Mouse (Mus musculus): ENCODE measurements around the gene Acmsd. TPM values are rescaled to one million over a fixed set of nuclear protein-coding genes. Genes with fewer than 3 reads are reported as not detected.

Gene Acmsd
- polyA plus RNA-seq, 1 experiment from 2014 or later = 8.5 TPM

DNA sequence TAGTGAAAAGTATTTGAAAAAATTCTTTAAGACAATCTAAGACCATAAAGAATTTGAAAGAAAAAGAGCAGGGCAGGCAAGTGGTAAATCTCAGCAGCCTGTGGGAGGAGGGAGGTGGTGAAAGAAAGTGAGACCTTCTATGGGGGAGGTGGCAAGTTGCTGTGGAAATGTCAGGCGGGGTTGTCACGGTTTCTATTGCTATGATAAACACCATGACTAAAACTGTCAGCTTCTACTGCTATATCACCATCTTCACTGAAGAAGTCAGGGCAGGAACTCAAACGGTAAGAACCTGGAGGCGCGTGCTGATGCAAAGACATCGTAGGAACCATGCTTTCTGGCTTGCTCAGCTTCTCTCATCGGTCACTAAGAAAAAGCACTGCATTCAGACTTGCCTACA lies 83.7 kb downstream of the Acmsd start:
- no peak overlapping the region for H3K9ac ChIP-seq
- no peak overlapping the region for H3K4me2 ChIP-seq
- no peak for ATAC-seq
- no peaks in the 10 kb centered on the region for H3K9me3 ChIP-seq (replicated peaks)
- 61% methylated on average over 7 of the region's 7 CpGs for WGBS (ENCODE audit: insufficient replicate concordance)
- H3K36me3 ChIP-seq = no peaks in the 10 kb centered on the region; the same call in 1 of the 2 replicates
- no peaks in the 10 kb centered on the region; the same call in 1 of the 2 replicates for H3K4me1 ChIP-seq
- H3K4me3 ChIP-seq = no peak overlapping the region
- H3K27ac ChIP-seq = no peak overlapping the region
- H3K27me3 ChIP-seq (replicated peaks) = no peaks in the 10 kb centered on the region

DNA sequence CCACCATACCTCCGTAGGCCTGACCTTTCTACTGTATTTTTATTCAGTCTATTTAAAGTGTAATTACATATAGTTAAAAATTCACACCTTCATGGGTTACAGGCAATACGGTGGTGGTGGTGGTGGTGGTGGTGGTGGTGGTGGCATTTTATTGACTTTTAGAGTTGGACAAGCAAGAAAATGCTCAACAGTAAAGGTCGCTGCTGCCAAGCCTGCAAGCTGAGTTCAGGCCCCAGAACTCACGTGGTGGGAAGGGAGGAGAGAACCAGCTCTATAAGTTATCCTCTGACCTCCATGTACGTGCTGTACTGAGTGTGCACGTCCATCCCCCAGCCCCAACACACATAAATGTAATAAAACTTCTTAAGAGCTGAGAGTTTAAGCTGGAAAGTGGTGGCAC lies 87.2 kb downstream of the Acmsd start:
- Histone ChIP-seq H3K27me3 (replicated peaks) (no peaks in the 10 kb centered on the region), H3K9ac (no peak overlapping the region), H3K4me1 (no peaks in the 10 kb centered on the region), H3K4me3 (no peak overlapping the region), H3K4me2 (no peak overlapping the region), H3K9me3 (replicated peaks) (no peaks in the 10 kb centered on the region), H3K27ac (no peak overlapping the region), H3K36me3 (no peaks in the 10 kb centered on the region)
- ATAC-seq = no peak
- WGBS (ENCODE audit: insufficient replicate concordance) = 64% methylated on average over 6 of the region's 6 CpGs

Other genes starting within 250 kb of the Acmsd start
- 0.79 and 1.3 TPM in 2 replicates for gene Tmem163, start 49.9 kb upstream of the Acmsd start, polyA plus RNA-seq (2016; fragmentation: Nextera tagmentation; extraction: Ambion mirVana)
- gene Ccnt2, start 44.8 kb downstream of the Acmsd start, polyA plus RNA-seq (2016; fragmentation: Nextera tagmentation; extraction: Ambion mirVana) = 42.3 and 43.9 TPM in 2 replicates
- not detected in 2 replicates for gene Map3k19, start 125.6 kb downstream of the Acmsd start, polyA plus RNA-seq (2016; fragmentation: Nextera tagmentation; extraction: Ambion mirVana)
- 13.3 and 13.5 TPM in 2 replicates for gene Rab3gap1, start 139.4 kb downstream of the Acmsd start, polyA plus RNA-seq (2016; fragmentation: Nextera tagmentation; extraction: Ambion mirVana)